Mouse (Mus musculus) embryonic facial prominence, embryonic 15.5 days (tissue): Measurements from ENCODE around the gene Sdhd. TPM values are rescaled to one million over a fixed set of nuclear protein-coding genes. Genes with fewer than 3 reads are reported as not detected.

Experiments
- ATAC-seq: fragments of 200-750 bp; cut with Nextera tagmentation; 2 replicates; pipeline ENCODE4 v1.8.0; 2017; ENCODE audit warnings: low read depth, moderate TSS enrichment; ENCODE audit not compliant: insufficient number of reproducible peaks, low FRiP score, low TSS enrichment
- H3K27ac ChIP-seq: fragments of 300-500 bp; sonication (generic); replicated peaks from 2 replicates; pipeline ENCODE4 v1.5.1; 2015; ENCODE audit warnings: mild to moderate bottlenecking, inconsistent platforms
- H3K27me3 ChIP-seq: fragments of 300-500 bp; sonication (generic); 2 replicates; pipeline ENCODE4 v1.6.1; 2015; ENCODE audit warnings: inconsistent platforms
- H3K36me3 ChIP-seq: fragments of 300-500 bp; sonication (generic); 2 replicates; pipeline ENCODE4 v1.6.1; 2015; ENCODE audit warnings: mild to moderate bottlenecking, inconsistent platforms
- H3K4me1 ChIP-seq: fragments of 300-500 bp; sonication (generic); 2 replicates; pipeline ENCODE4 v1.6.1; 2015; ENCODE audit warnings: inconsistent platforms
- H3K4me2 ChIP-seq: fragments of 300-500 bp; sonication (generic); replicated peaks from 2 replicates; pipeline ENCODE4 v1.6.1; 2015; ENCODE audit warnings: mild to moderate bottlenecking, inconsistent platforms
- H3K4me3 ChIP-seq: fragments of 300-500 bp; sonication (generic); replicated peaks from 2 replicates; pipeline ENCODE4 v1.5.1; 2015; ENCODE audit warnings: mild to moderate bottlenecking, inconsistent platforms
- H3K9ac ChIP-seq: fragments of 300-500 bp; sonication (generic); 2 replicates; pipeline ENCODE4 v1.6.1; 2015; ENCODE audit warnings: inconsistent platforms
- H3K9me3 ChIP-seq: fragments of 300-500 bp; sonication (generic); replicated peaks from 2 replicates; pipeline ENCODE4 v1.6.1; 2016; ENCODE audit warnings: inconsistent platforms
- WGBS: fragments of 180-500 bp; shearing (Covaris S2); methylation state at CpG from one replicate; pipeline ENCODE4 v1.1.7; 2015; 5-methylcytosine and 5-hydroxymethylcytosine counted together
- polyA plus RNA-seq: library from polyadenylated mRNA; unstranded; fragments of >200 nt; fragmentation: Nextera tagmentation; extraction: Ambion mirVana; gene quantifications from 2 replicates; pipeline ENCODE4 v1.2.1, GENCODE M21; 2015

The Sdhd gene
- polyA plus RNA-seq, 1 experiment from 2014 or later, result 249 TPM

DNA sequence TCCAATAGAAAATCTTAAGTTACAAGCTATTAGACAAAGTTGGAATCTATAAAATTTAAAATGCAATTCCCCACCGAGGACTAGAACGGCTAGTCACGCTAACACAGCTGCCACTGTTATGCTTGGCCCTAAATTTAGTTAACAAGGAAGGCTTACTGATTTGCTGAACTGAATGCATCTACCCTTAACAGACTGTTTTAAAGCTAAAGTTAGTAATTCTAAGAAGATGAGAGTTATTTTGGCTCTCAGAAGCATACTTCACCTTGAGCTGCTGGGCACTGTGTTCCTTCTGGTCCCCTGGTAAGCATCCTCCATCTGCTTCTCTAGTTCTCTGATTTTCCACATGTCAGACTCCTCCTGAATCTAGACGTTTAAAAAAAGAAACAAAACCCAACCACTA lies 8.5 kb upstream of the Sdhd start:
- peaks cover 7% of the 10 kb centered on the region for H3K4me1 ChIP-seq
- no peak overlapping the region for H3K4me2 ChIP-seq
- no peak overlapping the region for H3K4me3 ChIP-seq
- H3K36me3 ChIP-seq, result peaks cover 65% of the 10 kb centered on the region
- H3K9ac ChIP-seq, result no peak overlapping the region
- H3K27me3 ChIP-seq, result no peaks in the 10 kb centered on the region
- H3K9me3 ChIP-seq, result no peaks in the 10 kb centered on the region
- H3K27ac ChIP-seq, result no peak overlapping the region
- no peak for ATAC-seq
- 84% methylated on average over 4 of the region's 4 CpGs for WGBS

- Histone ChIP-seq H3K36me3 (peaks cover 36% of the 10 kb centered on the region), H3K4me3 (peak overlapping the region; percentile 72), H3K27ac (peak overlapping the region; percentile 85), H3K27me3 (no peaks in the 10 kb centered on the region), H3K9me3 (no peaks in the 10 kb centered on the region), H3K4me2 (peak overlapping the region; percentile 80), H3K9ac (peak overlapping the region; percentile 73), H3K4me1 (peaks cover 25% of the 10 kb centered on the region)
- 2% methylated on average over 6 of the region's 6 CpGs for WGBS
- peak; percentile 5; the same call in 1 of the 2 replicates for ATAC-seq
Observed at GRCm38 (mm10) chr9:50604338-50604737, 726 bp upstream of the Sdhd start.

- peaks cover 25% of the 10 kb centered on the region for H3K4me1 ChIP-seq
- peak overlapping the region; percentile 85 for H3K27ac ChIP-seq
- no peaks in the 10 kb centered on the region for H3K9me3 ChIP-seq
- H3K36me3 ChIP-seq, result peaks cover 37% of the 10 kb centered on the region
- H3K4me2 ChIP-seq, result peak overlapping the region; percentile 80
- under 1% methylated on average over 24 of the region's 24 CpGs for WGBS
- peak overlapping the region; percentile 72 for H3K4me3 ChIP-seq
- no peaks in the 10 kb centered on the region for H3K27me3 ChIP-seq
- ATAC-seq, result peak; percentile 78
- peak overlapping the region; percentile 73 for H3K9ac ChIP-seq
Observed at GRCm38 (mm10) chr9:50603998-50604324, 349 bp upstream of the Sdhd start.

GRCm38 (mm10) chr9:50602055-50602845 lies 1.4 kb downstream of the Sdhd start:
- no peak for ATAC-seq
- Histone ChIP-seq H3K4me3 (peak overlapping the region; percentile 72), H3K27ac (no peak overlapping the region), H3K9me3 (no peaks in the 10 kb centered on the region), H3K9ac (peak overlapping the region; percentile 57; the same call in 1 of the 2 replicates), H3K4me2 (peak overlapping the region; percentile 80), H3K27me3 (no peaks in the 10 kb centered on the region), H3K36me3 (peaks cover 44% of the 10 kb centered on the region), H3K4me1 (peaks cover 25% of the 10 kb centered on the region)
- 88% methylated on average over 7 of the region's 7 CpGs for WGBS

DNA sequence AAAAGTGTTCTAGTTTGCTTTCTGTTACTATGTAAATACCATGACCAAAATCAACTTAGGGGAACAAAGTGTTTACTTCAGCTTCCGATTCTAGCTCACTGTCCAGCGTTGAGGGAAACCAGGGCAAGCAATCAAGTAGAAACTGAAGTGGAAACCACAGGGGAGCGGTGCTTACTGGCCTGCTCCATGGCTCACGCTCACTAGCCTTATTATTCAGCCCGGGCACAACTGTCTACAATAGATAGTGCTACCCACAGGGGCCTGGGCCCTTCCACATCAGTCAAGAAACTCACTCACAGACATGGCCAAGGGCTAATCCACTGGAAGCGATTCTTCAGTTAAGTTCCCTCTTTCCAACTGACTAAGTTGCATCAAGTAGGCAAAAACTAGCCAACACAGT lies 2.1 kb downstream of the Sdhd start:
- Histone ChIP-seq H3K9me3 (no peaks in the 10 kb centered on the region), H3K9ac (no peak overlapping the region), H3K36me3 (peaks cover 46% of the 10 kb centered on the region), H3K27me3 (no peaks in the 10 kb centered on the region), H3K4me3 (no peak overlapping the region), H3K4me2 (no peak overlapping the region), H3K4me1 (peaks cover 25% of the 10 kb centered on the region), H3K27ac (no peak overlapping the region)
- no peak for ATAC-seq
- 90% methylated on average over 6 of the region's 6 CpGs for WGBS

GRCm38 (mm10) chr9:50596973-50597372 lies 6.6 kb downstream of the Sdhd start:
- no peaks in the 10 kb centered on the region for H3K9me3 ChIP-seq
- no peak for ATAC-seq
- H3K4me1 ChIP-seq, result peaks cover 5% of the 10 kb centered on the region
- H3K4me2 ChIP-seq, result no peak overlapping the region
- no peak overlapping the region for H3K4me3 ChIP-seq
- H3K27me3 ChIP-seq, result no peaks in the 10 kb centered on the region
- no peak overlapping the region for H3K27ac ChIP-seq
- peaks cover 53% of the 10 kb centered on the region for H3K36me3 ChIP-seq
- WGBS, result 92% methylated on average over 8 of the region's 8 CpGs
- H3K9ac ChIP-seq, result no peak overlapping the region

DNA sequence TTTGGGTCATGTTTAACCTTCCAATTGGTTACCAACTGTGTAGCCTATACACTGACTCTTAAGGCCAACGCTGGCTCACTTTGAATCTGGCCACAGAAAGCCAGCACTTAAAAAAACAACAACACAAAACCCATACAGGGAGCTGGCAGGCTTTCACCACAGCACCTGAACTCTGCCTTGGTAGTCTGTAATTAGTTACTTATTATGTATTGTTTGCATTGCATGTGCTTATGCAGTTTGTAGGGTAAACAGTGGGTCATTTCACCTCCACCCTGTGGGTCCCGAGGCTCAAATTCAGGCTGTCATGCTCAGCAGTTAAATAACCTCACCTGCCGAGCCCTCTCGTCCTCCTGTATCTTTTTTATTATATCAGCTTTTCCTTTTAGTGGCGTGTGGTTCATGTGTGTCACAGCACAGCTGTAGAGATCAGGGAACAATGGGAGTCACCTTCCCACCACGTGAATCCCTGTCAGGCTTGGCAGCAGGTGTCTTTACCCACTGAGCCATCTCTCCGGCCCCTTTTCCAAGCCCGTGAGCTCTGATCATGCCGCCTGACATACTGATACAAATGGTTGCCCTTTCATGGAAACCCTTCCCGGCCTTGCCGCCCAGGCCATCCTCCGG lies 8.7 kb downstream of the Sdhd start:
- H3K9me3 ChIP-seq, result no peaks in the 10 kb centered on the region
- H3K4me3 ChIP-seq, result no peak overlapping the region
- H3K27me3 ChIP-seq, result no peaks in the 10 kb centered on the region
- H3K4me2 ChIP-seq, result no peak overlapping the region
- H3K36me3 ChIP-seq, result peaks cover 48% of the 10 kb centered on the region
- 77% methylated on average over 12 of the region's 12 CpGs for WGBS
- no peak overlapping the region for H3K27ac ChIP-seq
- H3K9ac ChIP-seq, result no peak overlapping the region
- no peaks in the 10 kb centered on the region for H3K4me1 ChIP-seq
- no peak for ATAC-seq

DNA sequence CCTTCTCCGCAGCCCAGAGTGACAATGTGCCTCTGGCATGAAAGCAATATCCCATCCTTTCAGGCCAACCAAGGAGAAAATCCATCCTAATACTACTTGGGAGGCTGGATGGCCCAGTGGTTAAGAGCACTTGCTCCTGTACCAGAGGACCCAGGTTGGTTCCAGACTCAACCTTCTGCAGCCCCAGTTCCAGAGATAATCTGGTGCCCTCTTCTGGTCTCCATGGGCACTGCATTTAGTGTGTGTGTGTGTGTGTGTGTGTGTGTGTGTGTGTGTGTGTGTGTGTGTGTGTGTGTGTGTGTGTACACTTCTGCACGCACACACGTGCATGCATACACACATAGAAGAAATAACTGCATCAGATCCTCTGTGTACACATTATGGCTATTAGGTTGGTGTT lies 10.1 kb downstream of the Sdhd start:
- ATAC-seq, result no peak
- Histone ChIP-seq H3K27me3 (no peaks in the 10 kb centered on the region), H3K4me1 (no peaks in the 10 kb centered on the region), H3K9ac (no peak overlapping the region), H3K36me3 (peaks cover 36% of the 10 kb centered on the region), H3K4me2 (no peak overlapping the region), H3K9me3 (no peaks in the 10 kb centered on the region), H3K4me3 (no peak overlapping the region), H3K27ac (no peak overlapping the region)
- 66% methylated on average over 3 of the region's 3 CpGs for WGBS

GRCm38 (mm10) chr9:50592955-50593354 lies 10.7 kb downstream of the Sdhd start:
- Histone ChIP-seq H3K9ac (no peak overlapping the region), H3K27ac (no peak overlapping the region), H3K36me3 (peaks cover 30% of the 10 kb centered on the region), H3K4me2 (no peak overlapping the region), H3K9me3 (no peaks in the 10 kb centered on the region), H3K4me1 (no peaks in the 10 kb centered on the region), H3K4me3 (no peak overlapping the region), H3K27me3 (no peaks in the 10 kb centered on the region)
- no peak for ATAC-seq
- WGBS, result 88% methylated on average over 9 of the region's 9 CpGs

GRCm38 (mm10) chr9:50590856-50591518 lies 12.6 kb downstream of the Sdhd start:
- Histone ChIP-seq H3K27me3 (no peaks in the 10 kb centered on the region), H3K4me1 (no peaks in the 10 kb centered on the region), H3K36me3 (peaks cover 12% of the 10 kb centered on the region), H3K27ac (no peak overlapping the region), H3K9ac (no peak overlapping the region), H3K4me3 (no peak overlapping the region), H3K4me2 (no peak overlapping the region), H3K9me3 (no peaks in the 10 kb centered on the region)
- 68% methylated on average over 10 of the region's 10 CpGs for WGBS
- no peak for ATAC-seq

DNA sequence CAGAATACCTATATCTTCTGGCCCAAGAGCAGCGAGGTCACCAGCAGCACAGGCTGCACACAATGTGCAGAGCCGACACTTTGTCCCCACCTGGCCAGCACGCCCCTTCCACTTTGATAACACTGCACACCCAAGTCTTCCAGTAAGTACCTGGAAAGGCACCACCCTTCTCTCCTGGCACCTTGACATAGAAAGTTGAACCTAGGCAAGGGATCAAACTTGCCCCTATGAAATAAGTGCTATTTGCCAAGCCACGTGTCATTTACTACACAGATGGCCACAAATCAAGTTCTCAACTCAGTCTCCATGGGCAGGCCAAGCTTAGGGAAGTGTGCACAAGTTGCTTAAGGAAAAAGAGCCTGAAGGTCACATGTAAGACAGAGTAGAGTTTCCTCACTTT lies 16.7 kb downstream of the Sdhd start:
- Histone ChIP-seq H3K27me3 (no peaks in the 10 kb centered on the region), H3K4me1 (no peaks in the 10 kb centered on the region), H3K27ac (no peak overlapping the region), H3K4me2 (no peak overlapping the region), H3K36me3 (no peaks in the 10 kb centered on the region), H3K9me3 (no peaks in the 10 kb centered on the region), H3K9ac (no peak overlapping the region), H3K4me3 (no peak overlapping the region)
- no peak for ATAC-seq
- whole genome bisulfite sequencing, result 72% methylated on average over 4 of the region's 4 CpGs
